Mouse (Mus musculus) embryonic facial prominence, embryonic 13.5 days (tissue): ENCODE results near the gene Haus5. TPM values are rescaled to one million over a fixed set of nuclear protein-coding genes. Genes with fewer than 3 reads are reported as not detected.

Source experiments
- ATAC-seq: fragments of 200-750 bp; cut with Nextera tagmentation; 2 replicates; pipeline ENCODE4 v1.8.0; 2017; ENCODE audit warnings: low read depth; ENCODE audit not compliant: insufficient number of reproducible peaks, insufficient read depth, low FRiP score, low TSS enrichment
- H3K27ac ChIP-seq: fragments of 300-500 bp; sonication (generic); 2 replicates; pipeline ENCODE4 v1.5.1; 2015; ENCODE audit warnings: moderate library complexity, mild to moderate bottlenecking, inconsistent platforms
- H3K27me3 ChIP-seq: fragments of 300-500 bp; sonication (generic); 2 replicates; pipeline ENCODE4 v1.6.1; 2015; ENCODE audit warnings: mild to moderate bottlenecking, inconsistent platforms
- H3K36me3 ChIP-seq: fragments of 300-500 bp; sonication (generic); 2 replicates; pipeline ENCODE4 v1.6.1; 2015; ENCODE audit warnings: mild to moderate bottlenecking, inconsistent platforms
- H3K4me1 ChIP-seq: fragments of 300-500 bp; sonication (generic); 2 replicates; pipeline ENCODE4 v1.6.1; 2015; ENCODE audit warnings: inconsistent platforms
- H3K4me2 ChIP-seq: fragments of 300-500 bp; sonication (generic); 2 replicates; pipeline ENCODE4 v1.6.1; 2015; ENCODE audit warnings: moderate library complexity, mild to moderate bottlenecking, inconsistent platforms
- H3K4me3 ChIP-seq: fragments of 300-500 bp; sonication (generic); 2 replicates; pipeline ENCODE4 v1.5.1; 2015; ENCODE audit warnings: mild to moderate bottlenecking, inconsistent platforms
- H3K9ac ChIP-seq: fragments of 300-500 bp; sonication (generic); 2 replicates; pipeline ENCODE4 v1.6.1; 2015; ENCODE audit warnings: mild to moderate bottlenecking, inconsistent platforms
- H3K9me3 ChIP-seq: fragments of 300-500 bp; sonication (generic); 2 replicates; pipeline ENCODE4 v1.6.1; 2016; ENCODE audit warnings: inconsistent platforms
- WGBS: fragments of 180-500 bp; shearing (Covaris S2); methylation state at CpG from one replicate; pipeline ENCODE4 v1.1.7; 2015; ENCODE audit warnings: mixed read lengths; 5-methylcytosine and 5-hydroxymethylcytosine counted together
- polyA plus RNA-seq: library from polyadenylated mRNA; unstranded; fragments of >200 nt; fragmentation: Nextera tagmentation; extraction: Ambion mirVana; gene quantifications from 2 replicates; pipeline ENCODE4 v1.2.1, GENCODE M21; 2015

Haus5 gene
- polyA plus RNA-seq, 1 experiment from 2014 or later = 51.0 TPM

GRCm38 (mm10) chr7:30604424-30604823, 60.4 kb downstream of the Haus5 start:
- no peak overlapping the region for H3K27ac ChIP-seq
- H3K4me1 ChIP-seq = no peaks in the 10 kb centered on the region
- H3K9me3 ChIP-seq = no peaks in the 10 kb centered on the region
- H3K4me3 ChIP-seq = no peak overlapping the region
- H3K4me2 ChIP-seq = no peak overlapping the region
- 34% methylated on average over 8 of the region's 8 CpGs for WGBS
- no peaks in the 10 kb centered on the region for H3K27me3 ChIP-seq
- 0 out of 2 replicates have a peak overlapping the region, but pooled peaks have one; percentile 36 for H3K9ac ChIP-seq
- no peak for ATAC-seq
- no peaks in the 10 kb centered on the region for H3K36me3 ChIP-seq

Other genes starting within 250 kb of the Haus5 start
- 0.72 and 0.91 TPM in 2 replicates for gene Hcst, start 245.1 kb downstream of the Haus5 start, polyA plus RNA-seq
- gene Nfkbid, start 243.3 kb downstream of the Haus5 start, polyA plus RNA-seq = 1.8 and 2.5 TPM in 2 replicates
- 53.4 and 54.1 TPM in 2 replicates for gene Aplp1, start 219.5 kb downstream of the Haus5 start, polyA plus RNA-seq
- 0.17 and 0.52 TPM in 2 replicates for gene Kirrel2, start 207.3 kb downstream of the Haus5 start, polyA plus RNA-seq
- 0.13 and 0.36 TPM in 2 replicates for gene Nphs1, start 206.7 kb downstream of the Haus5 start, polyA plus RNA-seq
- 0.73 TPM in 1 of 2 replicates, not detected in the other for gene Prodh2, start 171.4 kb downstream of the Haus5 start, polyA plus RNA-seq
- 16.4 and 17.5 TPM in 2 replicates for gene Arhgap33, start 129.9 kb downstream of the Haus5 start, polyA plus RNA-seq
- 16.5 and 21.0 TPM in 2 replicates for gene Hspb6, start 112.8 kb downstream of the Haus5 start, polyA plus RNA-seq
- gene Proser3, start 112.7 kb downstream of the Haus5 start, polyA plus RNA-seq = 15.8 and 17.4 TPM in 2 replicates
- 44.1 and 47.7 TPM in 2 replicates for gene Lin37, start 105.2 kb downstream of the Haus5 start, polyA plus RNA-seq
- 97.0 and 104 TPM in 2 replicates for gene U2af1l4, start 101.7 kb downstream of the Haus5 start, polyA plus RNA-seq
- gene Gm49396, start 101.7 kb downstream of the Haus5 start, polyA plus RNA-seq = 14.9 and 15.4 TPM in 2 replicates
- gene Psenen, start 101.4 kb downstream of the Haus5 start, polyA plus RNA-seq = 131 and 138 TPM in 2 replicates
- 4.3 and 4.8 TPM in 2 replicates for gene Igflr1, start 99.6 kb downstream of the Haus5 start, polyA plus RNA-seq
- 9.3 and 13.8 TPM in 2 replicates for gene Kmt2b, start 76.3 kb downstream of the Haus5 start, polyA plus RNA-seq
- 0.27 and 0.29 TPM in 2 replicates for gene Zbtb32, start 66.1 kb downstream of the Haus5 start, polyA plus RNA-seq
- 0.28 and 0.55 TPM in 2 replicates for gene Upk1a, start 52.1 kb downstream of the Haus5 start, polyA plus RNA-seq
- 818 and 841 TPM in 2 replicates for gene Cox6b1, start 38.8 kb downstream of the Haus5 start, polyA plus RNA-seq
- not detected in 2 replicates for gene Etv2, start 29.1 kb downstream of the Haus5 start, polyA plus RNA-seq
- gene Rbm42, start 14.7 kb downstream of the Haus5 start, polyA plus RNA-seq = 128 and 139 TPM in 2 replicates
- not detected in 2 replicates for gene Pmis2, start 6.6 kb upstream of the Haus5 start, polyA plus RNA-seq
- not detected in 2 replicates for gene 2200002J24Rik, start 33.9 kb upstream of the Haus5 start, polyA plus RNA-seq
- gene Atp4a, start 47.2 kb upstream of the Haus5 start, polyA plus RNA-seq = 0.10 and 0.17 TPM in 2 replicates
- gene Tmem147, start 64.5 kb upstream of the Haus5 start, polyA plus RNA-seq = 181 and 185 TPM in 2 replicates
- 0.74 and 0.90 TPM in 2 replicates for gene Gapdhs, start 78.7 kb upstream of the Haus5 start, polyA plus RNA-seq
- gene Sbsn, start 86.5 kb upstream of the Haus5 start, polyA plus RNA-seq = 2.5 and 3.3 TPM in 2 replicates
- gene Dmkn, start 98.8 kb upstream of the Haus5 start, polyA plus RNA-seq = 14.5 and 22.3 TPM in 2 replicates
- 72.6 and 127 TPM in 2 replicates for gene Krtdap, start 122.9 kb upstream of the Haus5 start, polyA plus RNA-seq
- not detected in 2 replicates for gene Ffar2, start 158.8 kb upstream of the Haus5 start, polyA plus RNA-seq
- gene Ffar3, start 191.2 kb upstream of the Haus5 start, polyA plus RNA-seq = not detected in 2 replicates
- not detected in 2 replicates for gene Ffar1, start 196.6 kb upstream of the Haus5 start, polyA plus RNA-seq
- 0.18 TPM in 1 of 2 replicates, not detected in the other for gene Cd22, start 215.3 kb upstream of the Haus5 start, polyA plus RNA-seq
- gene Mag, start 249.9 kb upstream of the Haus5 start, polyA plus RNA-seq = 0.34 and 0.49 TPM in 2 replicates